Mouse (Mus musculus) midbrain, embryonic 15.5 days (tissue): ENCODE results near the gene Insl3. TPM values are rescaled to one million over a fixed set of nuclear protein-coding genes. Genes with fewer than 3 reads are reported as not detected.

Source experiments
- ATAC-seq: fragments of 200-750 bp; cut with Nextera tagmentation; replicated peaks from 2 replicates; pipeline ENCODE4 v1.8.0; 2017; ENCODE audit warnings: moderate TSS enrichment
- H3K27ac ChIP-seq: fragments of 300-500 bp; sonication (generic); 2 replicates; pipeline ENCODE4 v1.5.1; 2015; ENCODE audit warnings: mild to moderate bottlenecking, inconsistent platforms
- H3K27me3 ChIP-seq: fragments of 300-500 bp; sonication (generic); replicated peaks from 2 replicates; pipeline ENCODE4 v1.6.1; 2015; ENCODE audit warnings: inconsistent platforms
- H3K36me3 ChIP-seq: fragments of 300-500 bp; sonication (generic); replicated peaks from 2 replicates; pipeline ENCODE4 v1.6.1; 2015; ENCODE audit warnings: inconsistent platforms
- H3K4me1 ChIP-seq: fragments of 300-500 bp; sonication (generic); 2 replicates; pipeline ENCODE4 v1.6.1; 2015; ENCODE audit warnings: inconsistent platforms
- H3K4me2 ChIP-seq: fragments of 300-500 bp; sonication (generic); 2 replicates; pipeline ENCODE4 v1.6.1; 2015; ENCODE audit warnings: inconsistent platforms, mild to moderate bottlenecking, moderate library complexity
- H3K4me3 ChIP-seq: fragments of 300-500 bp; sonication (generic); 2 replicates; pipeline ENCODE4 v1.5.1; 2015; ENCODE audit warnings: mild to moderate bottlenecking, inconsistent platforms
- H3K9ac ChIP-seq: fragments of 300-500 bp; sonication (generic); 2 replicates; pipeline ENCODE4 v1.6.1; 2015; ENCODE audit warnings: mild to moderate bottlenecking, inconsistent platforms
- H3K9me3 ChIP-seq: fragments of 300-500 bp; sonication (generic); 2 replicates; pipeline ENCODE4 v1.6.1; 2016; ENCODE audit warnings: inconsistent platforms
- WGBS: fragments of 180-500 bp; shearing (Covaris S2); methylation state at CpG from one replicate; pipeline ENCODE4 v1.1.7; 2015; ENCODE audit warnings: mixed read lengths; 5-methylcytosine and 5-hydroxymethylcytosine counted together
- polyA plus RNA-seq: library from polyadenylated mRNA; unstranded; fragments of >200 nt; fragmentation: Nextera tagmentation; extraction: Ambion mirVana; gene quantifications from 2 replicates; pipeline ENCODE4 v1.2.1, GENCODE M21; 2015

Insl3 gene
- 0.37 and 1.5 TPM in 2 replicates for polyA plus RNA-seq

- no peak for ATAC-seq
Observed at GRCm38 (mm10) chr8:71689028-71689427, at the start of gene Insl3. Gene Insl3, plus strand, starts transcription at chr8:71689214.

GRCm38 (mm10) chr8:71639318-71639717, 49.7 kb upstream of the Insl3 start:
- no peak overlapping the region for H3K27ac ChIP-seq
- H3K36me3 ChIP-seq = peaks cover 32% of the 10 kb centered on the region
- H3K4me3 ChIP-seq = no peak overlapping the region
- H3K27me3 ChIP-seq = 0 out of 2 replicates have a peak, but pooled peaks cover 11% of the 10 kb centered on the region
- no peak overlapping the region for H3K9ac ChIP-seq
- ATAC-seq = no peak
- H3K9me3 ChIP-seq = no peaks in the 10 kb centered on the region
- WGBS = 85% methylated on average over 4 of the region's 4 CpGs
- H3K4me1 ChIP-seq = peaks cover 7% of the 10 kb centered on the region
- no peak overlapping the region for H3K4me2 ChIP-seq

More at GRCm38 (mm10) chr8:71689028-71689427, at the start of gene Insl3:
- H3K9me3 ChIP-seq = no peaks in the 10 kb centered on the region
- H3K9ac ChIP-seq = no peak within 1 kb of the TSS
- H3K4me3 ChIP-seq = no peak within 1 kb of the TSS
- H3K27me3 ChIP-seq = peaks cover 100% of the 10 kb centered on the region
- 4% methylated on average over 33 of the region's 33 CpGs for WGBS
- H3K36me3 ChIP-seq = no peaks in the 10 kb centered on the region
- no peak within 1 kb of the TSS for H3K4me2 ChIP-seq
- no peak within 1 kb of the TSS for H3K27ac ChIP-seq
- H3K4me1 ChIP-seq = peaks cover 30% of the 10 kb centered on the region

GRCm38 (mm10) chr8:71645510-71645909, 43.5 kb upstream of the Insl3 start:
- Histone ChIP-seq H3K27ac (no peak overlapping the region), H3K27me3 (no peaks in the 10 kb centered on the region), H3K4me2 (no peak overlapping the region), H3K36me3 (peaks cover 55% of the 10 kb centered on the region), H3K9ac (no peak overlapping the region), H3K4me1 (no peaks in the 10 kb centered on the region), H3K4me3 (no peak overlapping the region), H3K9me3 (no peaks in the 10 kb centered on the region)
- ATAC-seq = no peak
- WGBS = 85% methylated on average over 9 of the region's 9 CpGs

- 3% methylated on average over 24 of the region's 24 CpGs for WGBS
- peak; percentile 15; the same call in 1 of the 2 replicates for ATAC-seq
- H3K9ac ChIP-seq = no peak overlapping the region
- H3K36me3 ChIP-seq = peaks cover 25% of the 10 kb centered on the region
- H3K4me3 ChIP-seq = no peak overlapping the region
- H3K9me3 ChIP-seq = no peaks in the 10 kb centered on the region
- peak overlapping the region; percentile 20; the same call in 1 of the 2 replicates for H3K4me2 ChIP-seq
- H3K4me1 ChIP-seq = 0 out of 2 replicates have a peak, but pooled peaks cover 5% of the 10 kb centered on the region
- peaks cover 37% of the 10 kb centered on the region for H3K27me3 ChIP-seq
- no peak overlapping the region for H3K27ac ChIP-seq
Observed at GRCm38 (mm10) chr8:71654600-71654999, 34.4 kb upstream of the Insl3 start.

- H3K36me3 ChIP-seq = peaks cover 13% of the 10 kb centered on the region; the same call in 1 of the 2 replicates
- H3K4me3 ChIP-seq = no peak overlapping the region
- ATAC-seq = no peak
- peaks cover 44% of the 10 kb centered on the region for H3K27me3 ChIP-seq
- 0 out of 2 replicates have a peak, but pooled peaks cover 9% of the 10 kb centered on the region for H3K4me1 ChIP-seq
- H3K9ac ChIP-seq = no peak overlapping the region
- no peak overlapping the region for H3K4me2 ChIP-seq
- no peak overlapping the region for H3K27ac ChIP-seq
- H3K9me3 ChIP-seq = no peaks in the 10 kb centered on the region
- 31% methylated on average over 9 of the region's 9 CpGs for WGBS
Observed at GRCm38 (mm10) chr8:71657816-71658215, 31.2 kb upstream of the Insl3 start.

GRCm38 (mm10) chr8:71658515-71659049, 30.4 kb upstream of the Insl3 start:
- Histone ChIP-seq H3K36me3 (peaks cover 16% of the 10 kb centered on the region; the same call in 1 of the 2 replicates), H3K27me3 (peaks cover 42% of the 10 kb centered on the region), H3K4me1 (0 out of 2 replicates have a peak, but pooled peaks cover 9% of the 10 kb centered on the region)

GRCm38 (mm10) chr8:71659751-71660150, 29.3 kb upstream of the Insl3 start:
- Histone ChIP-seq H3K4me3 (no peak overlapping the region), H3K27ac (no peak overlapping the region), H3K9ac (no peak overlapping the region), H3K36me3 (peaks cover 21% of the 10 kb centered on the region), H3K4me2 (no peak overlapping the region), H3K4me1 (0 out of 2 replicates have a peak, but pooled peaks cover 5% of the 10 kb centered on the region), H3K27me3 (peaks cover 37% of the 10 kb centered on the region), H3K9me3 (no peaks in the 10 kb centered on the region)
- WGBS = 54% methylated on average over 1 of the region's 1 CpGs
- no peak for ATAC-seq

More at GRCm38 (mm10) chr8:71658515-71659049, 30.4 kb upstream of the Insl3 start:
- no peak for ATAC-seq
- H3K4me3 ChIP-seq = no peak overlapping the region
- no peak overlapping the region for H3K4me2 ChIP-seq
- H3K9ac ChIP-seq = no peak overlapping the region
- no peaks in the 10 kb centered on the region for H3K9me3 ChIP-seq
- 32% methylated on average over 17 of the region's 17 CpGs for WGBS
- H3K27ac ChIP-seq = no peak overlapping the region

GRCm38 (mm10) chr8:71660325-71661120, 28.5 kb upstream of the Insl3 start:
- WGBS = 7% methylated on average over 36 of the region's 36 CpGs
- peak; percentile 65 for ATAC-seq
- H3K4me2 ChIP-seq = no peak overlapping the region
- H3K4me1 ChIP-seq = 0 out of 2 replicates have a peak, but pooled peaks cover 5% of the 10 kb centered on the region
- H3K9ac ChIP-seq = no peak overlapping the region
- H3K4me3 ChIP-seq = no peak overlapping the region
- peaks cover 31% of the 10 kb centered on the region for H3K27me3 ChIP-seq
- no peaks in the 10 kb centered on the region for H3K9me3 ChIP-seq
- no peak overlapping the region for H3K27ac ChIP-seq
- peaks cover 21% of the 10 kb centered on the region for H3K36me3 ChIP-seq

GRCm38 (mm10) chr8:71665331-71666130, 23.5 kb upstream of the Insl3 start:
- ATAC-seq = no peak
- Histone ChIP-seq H3K9ac (no peak overlapping the region), H3K4me2 (peak overlapping the region; percentile 2; the same call in 1 of the 2 replicates), H3K36me3 (peaks cover 13% of the 10 kb centered on the region), H3K4me1 (peaks cover 46% of the 10 kb centered on the region), H3K27ac (no peak overlapping the region), H3K9me3 (no peaks in the 10 kb centered on the region), H3K27me3 (no peaks in the 10 kb centered on the region; the same call in none of the 2 replicates), H3K4me3 (no peak overlapping the region)
- 6% methylated on average over 22 of the region's 22 CpGs for WGBS

- H3K4me2 ChIP-seq = peak overlapping the region; percentile 28; the same call in 1 of the 2 replicates
- ATAC-seq = no peak
- H3K4me1 ChIP-seq = peaks cover 47% of the 10 kb centered on the region
- no peak overlapping the region for H3K4me3 ChIP-seq
- H3K9ac ChIP-seq = 0 out of 2 replicates have a peak overlapping the region, but pooled peaks have one; percentile 12
- H3K27me3 ChIP-seq = no peaks in the 10 kb centered on the region
- H3K36me3 ChIP-seq = peaks cover 13% of the 10 kb centered on the region
- peak overlapping the region; percentile 73; the same call in 1 of the 2 replicates for H3K27ac ChIP-seq
- WGBS = 24% methylated on average over 1 of the region's 1 CpGs
- no peaks in the 10 kb centered on the region for H3K9me3 ChIP-seq
Observed at GRCm38 (mm10) chr8:71666855-71667254, 22.2 kb upstream of the Insl3 start.

GRCm38 (mm10) chr8:71667256-71667655, 21.8 kb upstream of the Insl3 start:
- H3K4me1 ChIP-seq = peaks cover 51% of the 10 kb centered on the region
- H3K9me3 ChIP-seq = no peaks in the 10 kb centered on the region
- H3K4me2 ChIP-seq = peak overlapping the region; percentile 28
- H3K9ac ChIP-seq = 0 out of 2 replicates have a peak overlapping the region, but pooled peaks have one; percentile 27
- peaks cover 12% of the 10 kb centered on the region for H3K36me3 ChIP-seq
- H3K27me3 ChIP-seq = no peaks in the 10 kb centered on the region
- 45% methylated on average over 5 of the region's 5 CpGs for WGBS
- peak overlapping the region; percentile 73 for H3K27ac ChIP-seq
- H3K4me3 ChIP-seq = no peak overlapping the region
- ATAC-seq = no peak
